Mouse (Mus musculus): ENCODE data around the gene Mrgprd. TPM values are rescaled to one million over a fixed set of nuclear protein-coding genes. Genes with fewer than 3 reads are reported as not detected.
A peak's percentile ranks its signal among the peaks of the same experiment; 100 is the strongest.

Mrgprd gene
- not detected for total RNA-seq (2022)

GRCm38 (mm10) chr7:145314785-145315411, at the start of gene Mrgprd:
Gene Mrgprd (plus strand): TSS chr7:145314835.
- DNase-seq (ENCODE audit: low spot score in 2 of 2): no peak

- DNase-seq (ENCODE audit: low spot score in 2 of 2): peak; percentile 27 to 39
These were observed 48.6 kb upstream of the Mrgprd start for GRCm38 (mm10) chr7:145266011-145266410.

- DNase-seq (ENCODE audit: low spot score in 2 of 2): no peak
These were observed 45.7 kb upstream of the Mrgprd start for GRCm38 (mm10) chr7:145268890-145269289.

GRCm38 (mm10) chr7:145270955-145271354, 43.7 kb upstream of the Mrgprd start:
- no peak for DNase-seq (ENCODE audit: low spot score in 2 of 2)

- no peak for DNase-seq (ENCODE audit: low spot score in 2 of 2)
These were observed 39.1 kb upstream of the Mrgprd start for GRCm38 (mm10) chr7:145275488-145275887.

GRCm38 (mm10) chr7:145281396-145281795, 33.2 kb upstream of the Mrgprd start:
- DNase-seq (ENCODE audit: low spot score in 2 of 2): no peak

- DNase-seq (ENCODE audit: low spot score in 2 of 2): no peak
These were observed 31.6 kb upstream of the Mrgprd start for GRCm38 (mm10) chr7:145283041-145283440.

GRCm38 (mm10) chr7:145283487-145284187, 31.0 kb upstream of the Mrgprd start, which contains the start of gene Tpcn2:
Gene Tpcn2 (minus strand): TSS chr7:145284011.
- peak; percentile 84 to 89 for DNase-seq (ENCODE audit: low spot score in 2 of 2)

- DNase-seq (ENCODE audit: low spot score in 2 of 2): no peak
These were observed 30.3 kb upstream of the Mrgprd start for GRCm38 (mm10) chr7:145284293-145284692.

- no peak for DNase-seq (ENCODE audit: low spot score in 2 of 2)
These were observed 29.2 kb upstream of the Mrgprd start for GRCm38 (mm10) chr7:145285476-145285875.

GRCm38 (mm10) chr7:145287410-145287809, 27.2 kb upstream of the Mrgprd start:
- no peak for DNase-seq (ENCODE audit: low spot score in 2 of 2)

GRCm38 (mm10) chr7:145289302-145289701, 25.3 kb upstream of the Mrgprd start:
- DNase-seq (ENCODE audit: low spot score in 2 of 2): no peak

- DNase-seq (ENCODE audit: low spot score in 2 of 2): no peak
These were observed 22.8 kb upstream of the Mrgprd start for GRCm38 (mm10) chr7:145291847-145292246.

GRCm38 (mm10) chr7:145292726-145293125, 21.9 kb upstream of the Mrgprd start:
- DNase-seq (ENCODE audit: low spot score in 2 of 2): no peak

GRCm38 (mm10) chr7:145293859-145294258, 20.8 kb upstream of the Mrgprd start:
- DNase-seq (ENCODE audit: low spot score in 2 of 2): no peak

- no peak for DNase-seq (ENCODE audit: low spot score in 2 of 2)
These were observed 15.8 kb upstream of the Mrgprd start for GRCm38 (mm10) chr7:145298666-145299490.

GRCm38 (mm10) chr7:145299562-145300320, 14.9 kb upstream of the Mrgprd start:
- peak; percentile 42 to 59 for DNase-seq (ENCODE audit: low spot score in 2 of 2)

GRCm38 (mm10) chr7:145300321-145301007, 14.2 kb upstream of the Mrgprd start, which contains the start of gene Mrgprf:
Gene Mrgprf (plus strand): TSS chr7:145300828.
- peak; percentile 77 to 84 for DNase-seq (ENCODE audit: low spot score in 2 of 2)

GRCm38 (mm10) chr7:145301008-145301340, 13.7 kb upstream of the Mrgprd start:
- DNase-seq (ENCODE audit: low spot score in 2 of 2): no peak

- peak; percentile 41 to 46 for DNase-seq (ENCODE audit: low spot score in 2 of 2)
These were observed 13.2 kb upstream of the Mrgprd start for GRCm38 (mm10) chr7:145301341-145302005.

Measured in gastrocnemius, adult 8-10 months (tissue).